Mouse (Mus musculus) spleen, adult 2 months (tissue): ENCODE results near the gene 1700008O03Rik.

Experiments
- CTCF ChIP-seq: fragments of 200-500 bp; IDR thresholded peaks from 2 replicates; pipeline ENCODE4 v1.5.1; 2011; ENCODE audit warnings: mild to moderate bottlenecking, inconsistent platforms; ENCODE audit not compliant: insufficient read depth, insufficient read length, insufficient replicate concordance; ENCODE audit errors: extremely low read depth
- POLR2A ChIP-seq: fragments of 200-500 bp; IDR thresholded peaks from 2 replicates; pipeline ENCODE4 v1.6.1; 2011; ENCODE audit warnings: low read depth, low read length, inconsistent platforms

DNA sequence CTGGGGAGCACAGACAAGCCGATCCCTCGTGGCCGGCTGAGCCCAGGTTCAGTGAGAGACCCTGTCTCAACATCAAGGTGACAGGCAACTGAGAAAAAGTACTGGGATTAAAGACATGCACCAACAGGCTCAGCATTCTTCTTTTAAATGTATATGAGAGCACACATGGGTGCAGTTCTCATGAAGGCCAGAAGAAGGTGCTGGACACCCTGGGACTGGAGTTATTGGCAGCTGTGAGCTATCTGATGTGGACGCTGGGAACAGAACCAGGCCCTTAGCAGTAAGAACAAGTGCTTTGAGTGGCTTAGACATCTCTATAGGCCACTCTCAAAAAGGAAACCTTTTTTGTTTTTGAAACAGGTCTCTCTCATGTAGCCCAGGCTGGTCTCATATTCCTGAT, 25.5 kb upstream of the 1700008O03Rik start:
- TF ChIP-seq POLR2A, result no peak
- TF ChIP-seq CTCF, result no peak
